Mouse (Mus musculus): ENCODE data around the gene Cfap43.

Gene Cfap43

GRCm38 (mm10) chr19:47780145-47780544, 138.9 kb downstream of the Cfap43 start:
- DNase-seq, result no peak

- no peak for DNase-seq
Measured at GRCm38 (mm10) chr19:47777847-47778246, 141.2 kb downstream of the Cfap43 start.

- peak; percentile 13 for DNase-seq
Measured at GRCm38 (mm10) chr19:47755625-47756024, 163.5 kb downstream of the Cfap43 start.

GRCm38 (mm10) chr19:47754931-47755330, 164.2 kb downstream of the Cfap43 start:
- DNase-seq, result peak; percentile 4

- no peak for DNase-seq
Measured at GRCm38 (mm10) chr19:47753921-47754320, 165.2 kb downstream of the Cfap43 start.

- DNase-seq, result no peak
Measured at GRCm38 (mm10) chr19:47752456-47752855, 166.6 kb downstream of the Cfap43 start.

GRCm38 (mm10) chr19:47750391-47750790, 168.7 kb downstream of the Cfap43 start:
- no peak for DNase-seq

GRCm38 (mm10) chr19:47748950-47749349, 170.1 kb downstream of the Cfap43 start:
- DNase-seq, result no peak

GRCm38 (mm10) chr19:47747072-47747471, 172.0 kb downstream of the Cfap43 start:
- DNase-seq, result no peak

GRCm38 (mm10) chr19:47731931-47732330, 187.2 kb downstream of the Cfap43 start:
- DNase-seq, result peak; percentile 72

GRCm38 (mm10) chr19:47731071-47731881, 187.8 kb downstream of the Cfap43 start, which contains the start of gene Sfr1:
Gene Sfr1 (plus strand): TSS chr19:47731682.
- DNase-seq, result peak; percentile 100

- DNase-seq, result peak; percentile 61
Measured at GRCm38 (mm10) chr19:47730691-47731070, 188.4 kb downstream of the Cfap43 start.

GRCm38 (mm10) chr19:47725643-47726140, 193.4 kb downstream of the Cfap43 start:
- DNase-seq, result no peak

GRCm38 (mm10) chr19:47724903-47725302, 194.2 kb downstream of the Cfap43 start:
- DNase-seq, result no peak

GRCm38 (mm10) chr19:47722471-47722870, 196.6 kb downstream of the Cfap43 start:
- no peak for DNase-seq

- DNase-seq, result no peak
Measured at GRCm38 (mm10) chr19:47719147-47719546, 199.9 kb downstream of the Cfap43 start.

- DNase-seq, result no peak
Measured at GRCm38 (mm10) chr19:47716144-47716543, 202.9 kb downstream of the Cfap43 start.

- no peak for DNase-seq
Measured at GRCm38 (mm10) chr19:47713457-47713856, 205.6 kb downstream of the Cfap43 start.

GRCm38 (mm10) chr19:47710376-47710775, 208.7 kb downstream of the Cfap43 start:
- DNase-seq, result no peak

- DNase-seq, result no peak
Measured at GRCm38 (mm10) chr19:47705772-47706309, 213.2 kb downstream of the Cfap43 start.

GRCm38 (mm10) chr19:47705080-47705771, 213.9 kb downstream of the Cfap43 start:
- DNase-seq, result no peak

- DNase-seq, result no peak
Measured at GRCm38 (mm10) chr19:47700509-47700908, 218.6 kb downstream of the Cfap43 start.

- DNase-seq, result peak; percentile 5
Measured at GRCm38 (mm10) chr19:47699743-47700142, 219.3 kb downstream of the Cfap43 start.

- DNase-seq, result no peak
Measured at GRCm38 (mm10) chr19:47698266-47698665, 220.8 kb downstream of the Cfap43 start.

Data from kidney, postnatal 14 days (tissue).